Mouse (Mus musculus) kidney, adult 11 months (tissue): ENCODE data around the gene Lrp2.
A peak's percentile ranks its signal among the peaks of the same experiment; 100 is the strongest.

Experiments used
- DNase-seq: peaks from one replicate; pipeline ENCODE4 v3.0.0; 2022

Lrp2 gene

GRCm38 (mm10) chr2:69493130-69493529 lies 92.7 kb downstream of the Lrp2 start:
- no peak for DNase-seq

GRCm38 (mm10) chr2:69480965-69481364 lies 104.9 kb downstream of the Lrp2 start:
- DNase-seq, result no peak

- no peak for DNase-seq
Measured at GRCm38 (mm10) chr2:69479859-69480258, 106.0 kb downstream of the Lrp2 start.

GRCm38 (mm10) chr2:69476901-69477300 lies 109.0 kb downstream of the Lrp2 start:
- DNase-seq, result no peak

GRCm38 (mm10) chr2:69475177-69475576 lies 110.7 kb downstream of the Lrp2 start:
- DNase-seq, result no peak

GRCm38 (mm10) chr2:69471837-69472236 lies 114.0 kb downstream of the Lrp2 start:
- DNase-seq, result no peak

GRCm38 (mm10) chr2:69463609-69464008 lies 122.3 kb downstream of the Lrp2 start:
- no peak for DNase-seq

GRCm38 (mm10) chr2:69459481-69459880 lies 126.4 kb downstream of the Lrp2 start:
- no peak for DNase-seq

GRCm38 (mm10) chr2:69451128-69451527 lies 134.7 kb downstream of the Lrp2 start:
- no peak for DNase-seq

GRCm38 (mm10) chr2:69448581-69448980 lies 137.3 kb downstream of the Lrp2 start:
- peak; percentile 44 for DNase-seq

- DNase-seq, result no peak
Measured at GRCm38 (mm10) chr2:69445896-69446472, 139.9 kb downstream of the Lrp2 start.

- no peak for DNase-seq
Measured at GRCm38 (mm10) chr2:69441656-69442055, 144.2 kb downstream of the Lrp2 start.

GRCm38 (mm10) chr2:69428116-69428515 lies 157.7 kb downstream of the Lrp2 start:
- DNase-seq, result peak; percentile 43

- no peak for DNase-seq
Measured at GRCm38 (mm10) chr2:69427141-69427540, 158.7 kb downstream of the Lrp2 start.

GRCm38 (mm10) chr2:69426081-69426480 lies 159.8 kb downstream of the Lrp2 start:
- DNase-seq, result no peak

- no peak for DNase-seq
Measured at GRCm38 (mm10) chr2:69424829-69425228, 161.0 kb downstream of the Lrp2 start.

GRCm38 (mm10) chr2:69418294-69418881 lies 167.5 kb downstream of the Lrp2 start:
- no peak for DNase-seq

GRCm38 (mm10) chr2:69415070-69415469 lies 170.8 kb downstream of the Lrp2 start:
- DNase-seq, result no peak

GRCm38 (mm10) chr2:69414539-69414938 lies 171.3 kb downstream of the Lrp2 start:
- DNase-seq, result no peak

- no peak for DNase-seq
Measured at GRCm38 (mm10) chr2:69405692-69406091, 180.2 kb downstream of the Lrp2 start.

- no peak for DNase-seq
Measured at GRCm38 (mm10) chr2:69402309-69402708, 183.6 kb downstream of the Lrp2 start.

GRCm38 (mm10) chr2:69401891-69402290 lies 184.0 kb downstream of the Lrp2 start:
- no peak for DNase-seq

- DNase-seq, result no peak
Measured at GRCm38 (mm10) chr2:69400866-69401604, 184.8 kb downstream of the Lrp2 start.

GRCm38 (mm10) chr2:69396760-69397435 lies 189.0 kb downstream of the Lrp2 start:
- DNase-seq, result no peak
